Mouse (Mus musculus): ENCODE data around the gene Eps15.

GRCm38 (mm10) chr4:109299136-109299535, 19.1 kb downstream of the Eps15 start:
- no peak for TF ChIP-seq EP300 (IDR thresholded peaks at IDR 0.05; ENCODE audit: low read depth)
- no peak for TF ChIP-seq CTCF (IDR thresholded peaks at IDR 0.05; ENCODE audit: low read depth)

All from liver, embryonic 14.5 days (tissue).